In the genomic region with DNA sequence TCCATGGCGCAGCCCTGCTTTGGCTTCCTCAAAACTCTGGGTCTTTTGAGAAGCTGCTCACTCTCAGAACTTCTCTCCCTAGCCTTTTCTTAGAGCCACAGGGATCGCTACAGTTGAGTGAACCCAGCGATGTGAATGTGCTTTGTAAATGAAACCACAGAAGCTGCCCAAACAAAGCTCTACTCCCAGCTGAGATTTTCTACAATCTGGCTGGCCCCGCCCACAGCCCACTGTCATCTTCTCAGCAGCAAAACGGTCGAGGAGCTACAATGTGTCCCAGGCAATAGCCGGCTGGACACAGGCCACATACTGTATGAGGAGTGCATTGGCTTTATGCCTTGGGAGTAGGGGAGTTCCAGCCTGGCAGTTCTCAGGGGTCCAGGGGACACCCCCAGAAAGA, we compare ENCODE assay signal across 13 mouse cellular contexts. TPM values are rescaled to one million over a fixed set of nuclear protein-coding genes. Genes with fewer than 3 reads are reported as not detected.
DNase-seq lines count a peak whose midpoint lies in the region; ATAC-seq lines count a peak whose summit lies in the region.
"Had no signal": no experiment of that assay in that cellular context is flagged by ENCODE, and none has a peak within 500 bp of the region (broad histone marks: within the 10 kb centered on the region; RNA-seq: fewer than 3 reads in every experiment).

No protein-coding gene starts in this region.

- WGBS in midbrain, embryonic 10.5 days, result 23% methylated on average over 7 of the region's 7 CpGs
- 11% methylated on average over 7 of the region's 7 CpGs for WGBS in midbrain, embryonic 15.5 days

- H3K36me3 ChIP-seq in midbrain, embryonic 10.5 days, result peaks cover 97% of the 10 kb centered on the region
- H3K36me3 ChIP-seq in midbrain, embryonic 15.5 days (replicated peaks), result no peaks in the 10 kb centered on the region

- DNase-seq in frontal cortex, postnatal 25 days (ENCODE audit: low spot score in 2 of 2), result no peak
- peak; percentile 50 for DNase-seq in midbrain, embryonic 10.5 days (ENCODE audit: low spot score)
- peak; percentile 54 for DNase-seq in kidney, postnatal 14 days
- peak; percentile 57 for DNase-seq in testis, postnatal 14 days (ENCODE audit: low spot score)
- no peak for DNase-seq in spleen, postnatal 14 days (ENCODE audit: low spot score in 2 of 2)
- DNase-seq in layer of hippocampus, adult 11-12 months (ENCODE audit: low spot score), result no peak
- DNase-seq: gastrocnemius, postnatal 10 days had no signal

- H3K4me3 ChIP-seq in midbrain, embryonic 10.5 days, result no peak overlapping the region
- no peak overlapping the region for H3K4me3 ChIP-seq in midbrain, embryonic 15.5 days

- H3K4me2 ChIP-seq in midbrain, embryonic 15.5 days, result no peak overlapping the region

- no peaks in the 10 kb centered on the region for H3K27me3 ChIP-seq in midbrain, embryonic 10.5 days (ENCODE audit: low read depth, poor library complexity, severe bottlenecking)
- no peaks in the 10 kb centered on the region for H3K27me3 ChIP-seq in midbrain, embryonic 15.5 days (replicated peaks)
- H3K27me3 ChIP-seq: Patski had no signal

- no peak overlapping the region for H3K9ac ChIP-seq in midbrain, embryonic 15.5 days

- peak overlapping the region; percentile 77 for H3K27ac ChIP-seq in midbrain, embryonic 10.5 days (replicated peaks)
- H3K27ac ChIP-seq in midbrain, embryonic 15.5 days, result no peak overlapping the region
- H3K27ac ChIP-seq: macrophage had no signal

- H3K4me1 ChIP-seq in midbrain, embryonic 10.5 days, result peaks cover 29% of the 10 kb centered on the region
- H3K4me1 ChIP-seq in midbrain, embryonic 15.5 days, result peaks cover 26% of the 10 kb centered on the region

- ATAC-seq in frontal cortex, adult (ENCODE audit: low TSS enrichment), result 0 out of 2 replicates have a peak, but pooled peaks have one; percentile 18
- no peak for ATAC-seq in midbrain, embryonic 15.5 days (replicated peaks)
- ATAC-seq: Patski had no signal

- no peaks in the 10 kb centered on the region for H3K9me3 ChIP-seq in midbrain, embryonic 10.5 days (replicated peaks)
- no peaks in the 10 kb centered on the region for H3K9me3 ChIP-seq in midbrain, embryonic 15.5 days

RNA-seq across cellular contexts. Expression of a gene that starts 51.2 kb away (rescaled TPM):
- 53.3 and 54.5 TPM in 2 replicates for polyA plus RNA-seq in midbrain, embryonic 10.5 days (2016; fragmentation: Nextera tagmentation; extraction: Ambion mirVana)
- polyA plus RNA-seq in midbrain, embryonic 15.5 days (2015; fragmentation: Nextera tagmentation; extraction: Ambion mirVana), result 61.0 and 62.9 TPM in 2 replicates

RNA-seq across cellular contexts. Expression of a gene that starts 51.4 kb away (rescaled TPM):
- polyA plus RNA-seq in midbrain, embryonic 10.5 days (2016; fragmentation: Nextera tagmentation; extraction: Ambion mirVana), result 0.10 TPM in 2 replicates
- 0.04 and 0.09 TPM in 2 replicates for polyA plus RNA-seq in midbrain, embryonic 15.5 days (2015; fragmentation: Nextera tagmentation; extraction: Ambion mirVana)
- polyA plus RNA-seq: C2C12; macrophage; spleen, adult 2 months had no signal

Comparison
In these comparisons a context has a peak if more than half of its experiments do, and no peak if none do; other contexts are left out.
1. DNase-seq: peak in midbrain, embryonic 10.5 days (single experiment), kidney, postnatal 14 days (single experiment) and testis, postnatal 14 days (single experiment); none in frontal cortex, postnatal 25 days (0 of 2), spleen, postnatal 14 days (0 of 2) and layer of hippocampus, adult 11-12 months (single experiment).